Mouse (Mus musculus) limb, embryonic 14.5 days (tissue): ENCODE measurements at regions not wholly inside any gene's neighbourhood (a gene's known extent, or its start where the extent isn't known, plus 50 kb on each side); places are given as distances from the start of the nearest gene placed in this dataset.

ENCODE experiments used
- ATAC-seq: fragments of 200-750 bp; cut with Nextera tagmentation; 2 replicates; pipeline ENCODE4 v1.8.0; 2017; ENCODE audit warnings: low read depth, moderate number of reproducible peaks, moderate TSS enrichment; ENCODE audit not compliant: low FRiP score
- DNase-seq: peaks from one replicate; pipeline ENCODE4 v3.0.0-alpha.2; 2015; ENCODE audit warnings: low spot score
- H3K27ac ChIP-seq: fragments of 300-500 bp; sonication (generic); replicated peaks from 2 replicates; pipeline ENCODE4 v1.5.1; 2014; ENCODE audit warnings: low read depth, mild to moderate bottlenecking, low read length, moderate library complexity, mixed read lengths
- H3K27me3 ChIP-seq: fragments of 300-500 bp; sonication (generic); 2 replicates; pipeline ENCODE4 v1.6.1; 2014; ENCODE audit warnings: low read length, mixed read lengths; ENCODE audit not compliant: control insufficient read depth, insufficient read depth
- H3K36me3 ChIP-seq: fragments of 300-500 bp; sonication (generic); 2 replicates; pipeline ENCODE4 v1.6.1; 2014; ENCODE audit warnings: mild to moderate bottlenecking, low read length, moderate library complexity, mixed read lengths; ENCODE audit not compliant: control insufficient read depth, insufficient read depth
- H3K4me1 ChIP-seq: fragments of 300-500 bp; sonication (generic); 2 replicates; pipeline ENCODE4 v1.6.1; 2014; ENCODE audit warnings: antibody characterized with exemption, low read length, mixed read lengths; ENCODE audit not compliant: control insufficient read depth, insufficient read depth
- H3K4me2 ChIP-seq: fragments of 300-500 bp; sonication (generic); replicated peaks from 2 replicates; pipeline ENCODE4 v1.6.1; 2014; ENCODE audit warnings: low read depth, mild to moderate bottlenecking, low read length, moderate library complexity; ENCODE audit not compliant: severe bottlenecking
- H3K4me3 ChIP-seq: fragments of 300-500 bp; sonication (generic); replicated peaks from 2 replicates; pipeline ENCODE4 v1.5.1; 2014; ENCODE audit warnings: low read length
- H3K9ac ChIP-seq: fragments of 300-500 bp; sonication (generic); 2 replicates; pipeline ENCODE4 v1.6.1; 2014; ENCODE audit warnings: mild to moderate bottlenecking, low read depth, low read length, moderate library complexity; ENCODE audit not compliant: severe bottlenecking
- H3K9me3 ChIP-seq: fragments of 300-500 bp; sonication (generic); 2 replicates; pipeline ENCODE4 v1.6.1; 2016; ENCODE audit warnings: low read length; ENCODE audit not compliant: control insufficient read depth
- POLR2A ChIP-seq: fragments of 200-500 bp; IDR thresholded peaks from 2 replicates; pipeline ENCODE4 v1.8.0; 2012; ENCODE audit warnings: inconsistent platforms, mild to moderate bottlenecking, moderate library complexity, borderline replicate concordance; ENCODE audit not compliant: insufficient read depth, insufficient read length; ENCODE audit errors: extremely low read depth
- WGBS: fragments of 180-500 bp; shearing (Covaris S2); extraction: QIAGEN DNeasy Blood & Tissue Kit; methylation state at CpG from one replicate; pipeline ENCODE4 v1.1.7; 2014; 5-methylcytosine and 5-hydroxymethylcytosine counted together

DNA sequence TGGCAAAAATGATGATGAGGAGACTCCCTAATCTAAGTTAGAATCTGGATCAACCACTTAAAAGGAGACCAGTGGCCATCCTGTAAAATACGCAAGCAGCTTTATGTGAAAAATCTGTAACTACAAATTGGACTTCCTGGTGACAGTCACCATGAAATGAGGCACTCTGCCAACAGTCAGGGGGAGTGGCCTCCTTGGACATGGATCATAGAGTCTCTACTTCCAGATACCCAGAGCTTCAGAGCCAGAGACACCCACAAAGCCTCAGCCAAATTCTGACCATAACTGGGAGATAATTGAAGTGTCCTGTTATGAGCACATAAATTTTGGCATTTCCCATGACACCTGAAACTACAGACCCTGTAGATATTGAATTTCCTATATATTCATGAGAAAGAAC lies 1359.3 kb upstream of the A1bg start:
- no peak overlapping the region for H3K4me2 ChIP-seq
- H3K27me3 ChIP-seq = no peaks in the 10 kb centered on the region
- no peak overlapping the region for H3K9ac ChIP-seq
- H3K36me3 ChIP-seq = no peaks in the 10 kb centered on the region
- no peak for TF ChIP-seq POLR2A
- no peak overlapping the region for H3K27ac ChIP-seq
- ATAC-seq = no peak
- peak; percentile 16 for DNase-seq
- H3K9me3 ChIP-seq = no peaks in the 10 kb centered on the region
- 72% methylated on average over 1 of the region's 1 CpGs for WGBS
- peaks cover 14% of the 10 kb centered on the region for H3K4me1 ChIP-seq
- H3K4me3 ChIP-seq = no peak overlapping the region

GRCm38 (mm10) chr15:62279526-62279925 lies 1356.7 kb upstream of the A1bg start:
- ATAC-seq (no peak), DNase-seq (peak; percentile 29)
- Histone ChIP-seq H3K36me3 (no peaks in the 10 kb centered on the region), H3K9ac (no peak overlapping the region), H3K4me3 (no peak overlapping the region), H3K27me3 (no peaks in the 10 kb centered on the region), H3K27ac (no peak overlapping the region), H3K9me3 (no peaks in the 10 kb centered on the region), H3K4me1 (peaks cover 2% of the 10 kb centered on the region; the same call in 1 of the 2 replicates), H3K4me2 (no peak overlapping the region)
- 59% methylated on average over 2 of the region's 2 CpGs for WGBS
- no peak for TF ChIP-seq POLR2A

DNA sequence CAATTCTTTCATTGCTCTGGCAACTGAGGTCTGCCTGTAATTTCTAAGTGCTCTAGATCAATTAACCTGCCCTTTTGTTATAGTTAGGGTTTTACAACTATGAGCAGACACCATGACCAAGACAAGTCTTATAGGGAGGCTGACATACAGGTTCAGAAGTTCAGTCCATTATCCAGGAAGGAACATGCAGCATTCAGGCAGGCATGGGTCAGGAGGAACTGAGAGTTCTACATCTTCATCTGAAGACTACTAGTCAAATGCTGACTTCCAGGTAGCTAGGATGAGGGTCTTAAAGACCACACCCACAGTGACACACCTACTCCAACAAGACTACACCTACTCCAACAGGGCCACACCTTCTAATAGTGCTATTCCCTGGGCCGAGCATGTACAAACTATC lies 1352.0 kb upstream of the A1bg start:
- 100% methylated on average over 1 of the region's 1 CpGs for WGBS
- Histone ChIP-seq H3K4me3 (no peak overlapping the region), H3K36me3 (no peaks in the 10 kb centered on the region), H3K4me2 (no peak overlapping the region), H3K9ac (no peak overlapping the region), H3K27ac (no peak overlapping the region), H3K9me3 (no peaks in the 10 kb centered on the region), H3K27me3 (no peaks in the 10 kb centered on the region), H3K4me1 (peaks cover 2% of the 10 kb centered on the region; the same call in 1 of the 2 replicates)
- ATAC-seq (no peak), DNase-seq (no peak)
- TF ChIP-seq POLR2A = no peak

DNA sequence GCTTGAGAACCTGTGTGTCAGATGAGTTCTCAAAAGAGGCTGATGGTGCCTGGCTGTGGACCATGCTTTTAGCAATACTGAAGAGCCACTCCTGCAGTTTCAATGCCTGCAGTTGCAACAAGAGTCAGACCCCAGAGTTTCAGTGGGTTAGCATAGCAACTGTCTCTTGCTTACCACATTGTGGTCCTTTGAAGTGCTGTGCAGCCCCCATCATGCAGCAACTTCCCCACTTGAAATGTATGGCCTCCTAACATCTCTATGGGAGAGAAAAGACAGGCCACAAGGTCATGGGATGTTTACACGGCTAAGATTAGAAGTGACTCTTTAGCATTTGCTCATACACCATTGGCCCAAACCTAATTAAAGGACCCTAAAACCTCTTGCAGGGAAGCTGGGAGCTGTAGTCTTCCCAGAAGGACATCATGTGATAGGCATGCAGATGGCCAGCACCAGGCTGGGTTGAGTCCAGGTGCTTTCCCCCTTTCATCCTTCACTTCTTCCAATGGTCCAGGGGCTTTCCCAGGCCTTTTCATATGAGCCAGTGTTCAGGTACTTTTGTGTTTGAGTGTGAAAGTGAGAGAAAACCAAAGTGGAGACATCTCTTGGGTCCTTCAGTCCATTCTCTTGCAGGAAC lies 1351.2 kb upstream of the A1bg start:
- Histone ChIP-seq H3K4me1 (no peaks in the 10 kb centered on the region), H3K27me3 (no peaks in the 10 kb centered on the region), H3K27ac (no peak overlapping the region), H3K9me3 (no peaks in the 10 kb centered on the region), H3K36me3 (no peaks in the 10 kb centered on the region), H3K9ac (no peak overlapping the region), H3K4me3 (no peak overlapping the region), H3K4me2 (no peak overlapping the region)
- no peak for TF ChIP-seq POLR2A
- 86% methylated on average over 1 of the region's 1 CpGs for WGBS
- no peak for DNase-seq
- no peak for ATAC-seq

DNA sequence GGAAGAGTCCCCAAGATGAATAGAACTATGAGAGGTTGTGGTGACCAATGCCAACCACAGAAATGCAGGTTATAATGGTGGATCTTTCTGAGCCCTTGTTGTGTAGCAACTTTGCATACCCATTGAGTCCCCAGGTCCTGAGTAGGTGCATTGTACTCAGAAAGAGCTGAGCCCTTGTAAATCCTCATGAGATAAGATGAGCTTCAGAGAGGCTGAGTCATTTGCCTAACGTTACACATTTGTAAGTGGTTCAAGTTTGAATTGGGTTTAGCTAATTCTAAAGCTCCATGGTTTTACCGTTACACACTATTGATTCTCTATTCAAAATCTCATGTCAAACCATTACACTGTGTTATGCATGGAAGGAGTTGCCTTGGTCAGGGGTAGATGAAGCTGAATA lies 1349.9 kb upstream of the A1bg start:
- H3K4me1 ChIP-seq = no peaks in the 10 kb centered on the region
- no peak for DNase-seq
- TF ChIP-seq POLR2A = no peak
- no peak overlapping the region for H3K27ac ChIP-seq
- no peak overlapping the region for H3K9ac ChIP-seq
- H3K9me3 ChIP-seq = no peaks in the 10 kb centered on the region
- WGBS = 96% methylated on average over 2 of the region's 2 CpGs
- no peaks in the 10 kb centered on the region for H3K27me3 ChIP-seq
- no peak overlapping the region for H3K4me3 ChIP-seq
- no peak for ATAC-seq
- H3K4me2 ChIP-seq = no peak overlapping the region
- no peaks in the 10 kb centered on the region for H3K36me3 ChIP-seq

GRCm38 (mm10) chr15:62271428-62271827 lies 1348.6 kb upstream of the A1bg start:
- H3K9ac ChIP-seq = no peak overlapping the region
- no peak for TF ChIP-seq POLR2A
- no peak overlapping the region for H3K4me3 ChIP-seq
- no peaks in the 10 kb centered on the region for H3K9me3 ChIP-seq
- no peaks in the 10 kb centered on the region for H3K27me3 ChIP-seq
- no peaks in the 10 kb centered on the region for H3K36me3 ChIP-seq
- H3K4me2 ChIP-seq = no peak overlapping the region
- H3K4me1 ChIP-seq = no peaks in the 10 kb centered on the region
- WGBS = 89% methylated on average over 2 of the region's 2 CpGs
- ATAC-seq (no peak), DNase-seq (no peak)
- H3K27ac ChIP-seq = no peak overlapping the region
